Mouse (Mus musculus): ENCODE data around the gene H2-DMb2. TPM values are rescaled to one million over a fixed set of nuclear protein-coding genes. Genes with fewer than 3 reads are reported as not detected.

H2-DMb2 gene
- polyA plus RNA-seq, 1 experiment from 2014 or later = 0.53 TPM

- TF ChIP-seq EP300 (optimal IDR thresholded peaks at IDR 0.05) (peak; percentile 68), CTCF (IDR thresholded peaks at IDR 0.05; ENCODE audit: low read depth) (peak; percentile 22; the same call in 1 of the 2 replicates)
- peak within 1 kb of the TSS; percentile 96 for H3K9ac ChIP-seq (ENCODE audit: low read length)
- under 1% methylated on average over 96 of the region's 96 CpGs for WGBS
- peak within 1 kb of the TSS; percentile 95 for H3K4me2 ChIP-seq (replicated peaks; ENCODE audit: low read depth)
- peak; percentile 78 for ATAC-seq (ENCODE audit: low FRiP score, low TSS enrichment)
- H3K9me3 ChIP-seq (ENCODE audit: control insufficient read depth, low read length) = no peaks in the 10 kb centered on the region
- H3K4me3 ChIP-seq (ENCODE audit: low read depth, low read length) = peak within 1 kb of the TSS; percentile 94
- H3K27me3 ChIP-seq (ENCODE audit: control insufficient read depth, insufficient read depth, low read length) = no peaks in the 10 kb centered on the region
- H3K4me1 ChIP-seq (replicated peaks; ENCODE audit: control insufficient read depth, insufficient read depth) = peaks cover 2% of the 10 kb centered on the region; the same call in 1 of the 2 replicates
- H3K36me3 ChIP-seq (ENCODE audit: control insufficient read depth, insufficient read depth, low read length) = peaks cover 24% of the 10 kb centered on the region
- H3K27ac ChIP-seq (replicated peaks) = peak within 1 kb of the TSS; percentile 100
- DNase-seq (ENCODE audit: low spot score) = peak; percentile 98
These were observed 23.6 kb upstream of the H2-DMb2 start, which contains the start of gene H2-DMa for GRCm38 (mm10) chr17:34119249-34120179. TSS of gene H2-DMa (plus strand) at chr17:34119541.

- Histone ChIP-seq H3K4me2 (replicated peaks; ENCODE audit: low read depth) (peak overlapping the region; percentile 95), H3K36me3 (ENCODE audit: control insufficient read depth, insufficient read depth, low read length) (peaks cover 17% of the 10 kb centered on the region), H3K27ac (replicated peaks) (peak overlapping the region; percentile 100), H3K27me3 (ENCODE audit: control insufficient read depth, insufficient read depth, low read length) (no peaks in the 10 kb centered on the region), H3K9me3 (ENCODE audit: control insufficient read depth, low read length) (no peaks in the 10 kb centered on the region), H3K4me3 (ENCODE audit: low read depth, low read length) (peak overlapping the region; percentile 94), H3K4me1 (replicated peaks; ENCODE audit: control insufficient read depth, insufficient read depth) (peaks cover 2% of the 10 kb centered on the region; the same call in 1 of the 2 replicates), H3K9ac (ENCODE audit: low read length) (peak overlapping the region; percentile 96)
- TF ChIP-seq EP300 (optimal IDR thresholded peaks at IDR 0.05) (no peak), CTCF (IDR thresholded peaks at IDR 0.05; ENCODE audit: low read depth) (peak; percentile 19; the same call in 1 of the 2 replicates)
- DNase-seq (ENCODE audit: low spot score) (peak; percentile 93), ATAC-seq (ENCODE audit: low FRiP score, low TSS enrichment) (peak; percentile 15)
- WGBS = under 1% methylated on average over 32 of the region's 42 CpGs
These were observed 22.9 kb upstream of the H2-DMb2 start for GRCm38 (mm10) chr17:34120180-34120723.

- Histone ChIP-seq H3K4me2 (replicated peaks; ENCODE audit: low read depth) (peak overlapping the region; percentile 95), H3K27ac (replicated peaks) (peak overlapping the region; percentile 100), H3K9ac (ENCODE audit: low read length) (peak overlapping the region; percentile 96), H3K9me3 (ENCODE audit: control insufficient read depth, low read length) (no peaks in the 10 kb centered on the region), H3K4me1 (replicated peaks; ENCODE audit: control insufficient read depth, insufficient read depth) (peaks cover 2% of the 10 kb centered on the region; the same call in 1 of the 2 replicates), H3K27me3 (ENCODE audit: control insufficient read depth, insufficient read depth, low read length) (no peaks in the 10 kb centered on the region), H3K4me3 (ENCODE audit: low read depth, low read length) (peak overlapping the region; percentile 94), H3K36me3 (ENCODE audit: control insufficient read depth, insufficient read depth, low read length) (peaks cover 12% of the 10 kb centered on the region)
- DNase-seq (ENCODE audit: low spot score) (no peak), ATAC-seq (ENCODE audit: low FRiP score, low TSS enrichment) (peak; percentile 38)
- under 1% methylated on average over 30 of the region's 31 CpGs for WGBS
- peak; percentile 49; the same call in 1 of the 2 replicates for TF ChIP-seq CTCF (IDR thresholded peaks at IDR 0.05; ENCODE audit: low read depth)
- no peak for TF ChIP-seq EP300 (optimal IDR thresholded peaks at IDR 0.05)
These were observed 22.3 kb upstream of the H2-DMb2 start for GRCm38 (mm10) chr17:34120814-34121171.

GRCm38 (mm10) chr17:34121172-34121878 lies 21.8 kb upstream of the H2-DMb2 start:
- TF ChIP-seq CTCF (IDR thresholded peaks at IDR 0.05; ENCODE audit: low read depth) (no peak), EP300 (optimal IDR thresholded peaks at IDR 0.05) (peak; percentile 45)
- Histone ChIP-seq H3K4me3 (ENCODE audit: low read depth, low read length) (peak overlapping the region; percentile 94), H3K27ac (replicated peaks) (peak overlapping the region; percentile 100), H3K9me3 (ENCODE audit: control insufficient read depth, low read length) (no peaks in the 10 kb centered on the region), H3K27me3 (ENCODE audit: control insufficient read depth, insufficient read depth, low read length) (no peaks in the 10 kb centered on the region), H3K36me3 (ENCODE audit: control insufficient read depth, insufficient read depth, low read length) (peaks cover 10% of the 10 kb centered on the region), H3K9ac (ENCODE audit: low read length) (peak overlapping the region; percentile 96), H3K4me2 (replicated peaks; ENCODE audit: low read depth) (peak overlapping the region; percentile 95), H3K4me1 (replicated peaks; ENCODE audit: control insufficient read depth, insufficient read depth) (peaks cover 2% of the 10 kb centered on the region; the same call in 1 of the 2 replicates)
- ATAC-seq (ENCODE audit: low FRiP score, low TSS enrichment) (peak; percentile 51), DNase-seq (ENCODE audit: low spot score) (peak; percentile 95)
- WGBS = under 1% methylated on average over 34 of the region's 35 CpGs

GRCm38 (mm10) chr17:34121879-34122187 lies 21.3 kb upstream of the H2-DMb2 start:
- H3K4me2 ChIP-seq (replicated peaks; ENCODE audit: low read depth) = peak overlapping the region; percentile 95
- peak overlapping the region; percentile 94 for H3K4me3 ChIP-seq (ENCODE audit: low read depth, low read length)
- peaks cover 2% of the 10 kb centered on the region; the same call in 1 of the 2 replicates for H3K4me1 ChIP-seq (replicated peaks; ENCODE audit: control insufficient read depth, insufficient read depth)
- peak; percentile 82 for DNase-seq (ENCODE audit: low spot score)
- peak overlapping the region; percentile 100 for H3K27ac ChIP-seq (replicated peaks)
- ATAC-seq (ENCODE audit: low FRiP score, low TSS enrichment) = no peak
- H3K9me3 ChIP-seq (ENCODE audit: control insufficient read depth, low read length) = no peaks in the 10 kb centered on the region
- TF ChIP-seq CTCF (IDR thresholded peaks at IDR 0.05; ENCODE audit: low read depth) (no peak), EP300 (optimal IDR thresholded peaks at IDR 0.05) (peak; percentile 60)
- peaks cover 5% of the 10 kb centered on the region; the same call in 1 of the 2 replicates for H3K36me3 ChIP-seq (ENCODE audit: control insufficient read depth, insufficient read depth, low read length)
- H3K9ac ChIP-seq (ENCODE audit: low read length) = peak overlapping the region; percentile 96
- WGBS = 0% methylated on average over 6 of the region's 10 CpGs
- H3K27me3 ChIP-seq (ENCODE audit: control insufficient read depth, insufficient read depth, low read length) = no peaks in the 10 kb centered on the region
